Mouse (Mus musculus): Measurements from ENCODE around the gene Lrig2.
"Not testable (repeated sequence)": the region's sequence is repeated elsewhere in the genome, so short reads cannot be mapped to it uniquely, and the experiment has no call there.

The Lrig2 gene

DNA sequence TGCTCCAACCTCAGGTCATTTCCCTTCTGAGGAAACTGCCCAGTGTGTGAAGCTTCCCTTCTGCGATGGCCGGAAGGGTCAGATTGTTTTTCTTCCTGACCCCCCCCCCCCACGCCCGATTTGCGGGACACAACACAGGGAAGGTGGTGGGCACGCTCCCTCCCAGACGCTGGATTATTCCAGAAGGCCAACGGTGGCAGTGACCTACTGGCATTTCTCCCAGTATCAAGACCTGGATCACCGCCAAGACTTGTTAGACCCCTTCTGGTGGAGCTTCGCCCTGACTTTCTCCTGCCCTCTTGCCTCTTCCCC lies 79.9 kb downstream of the Lrig2 start:
- no peak for DNase-seq (ENCODE audit: low spot score)

DNA sequence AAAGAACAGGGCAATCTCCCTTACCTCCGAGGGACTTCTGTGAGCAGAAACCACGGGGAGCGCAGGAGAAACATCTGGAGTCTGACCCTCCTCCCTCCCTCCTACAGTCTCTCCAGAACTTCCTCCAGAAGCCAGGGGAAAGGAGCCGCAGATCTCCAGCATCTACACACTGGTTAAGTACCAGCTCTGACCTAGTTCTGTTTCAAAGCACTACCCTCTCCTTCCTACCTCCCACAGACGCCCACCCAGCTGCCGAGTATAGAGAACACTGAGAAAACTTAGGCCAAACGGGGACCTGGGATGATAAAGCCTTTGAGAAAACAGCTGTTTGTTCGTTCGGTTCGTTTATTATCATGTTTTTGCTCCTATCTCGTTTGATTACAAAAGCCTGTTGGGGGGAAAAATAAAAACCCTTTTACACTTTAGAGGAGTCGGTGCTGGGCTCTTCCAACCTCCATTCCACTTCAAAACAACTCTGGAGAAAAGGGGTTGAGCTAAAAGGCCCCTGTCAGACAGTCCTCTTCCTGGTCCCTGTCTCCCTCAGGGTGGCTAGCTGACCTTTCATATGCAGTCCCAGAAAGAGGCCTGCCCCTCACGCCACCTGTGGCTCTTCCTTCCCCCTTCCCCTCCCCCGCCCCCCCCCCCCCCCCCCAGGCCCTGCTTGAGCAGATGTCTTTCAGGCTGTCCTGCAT lies 80.4 kb downstream of the Lrig2 start:
- no peak for DNase-seq (ENCODE audit: low spot score)

DNA sequence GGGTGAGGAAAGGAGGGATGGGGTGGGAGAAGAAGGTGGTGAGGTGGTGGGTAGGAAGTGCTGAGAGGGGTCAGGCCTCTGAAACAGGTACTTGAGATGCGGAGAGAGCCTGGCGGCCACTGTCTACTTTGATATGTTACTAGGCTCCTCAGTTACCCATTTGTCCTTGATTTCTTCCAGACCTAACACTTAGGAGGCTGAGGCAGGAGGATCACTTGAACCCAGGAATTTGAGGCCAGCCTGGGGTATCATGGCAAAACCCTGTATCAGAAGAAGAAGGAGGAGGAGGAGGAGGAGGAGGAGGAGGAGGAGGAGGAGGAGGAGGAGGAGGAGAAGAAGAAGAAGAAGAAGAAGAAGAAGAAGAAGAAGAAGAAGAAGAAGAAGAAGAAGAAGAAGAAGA lies 84.4 kb downstream of the Lrig2 start:
- DNase-seq (ENCODE audit: low spot score): not testable (repeated sequence)

DNA sequence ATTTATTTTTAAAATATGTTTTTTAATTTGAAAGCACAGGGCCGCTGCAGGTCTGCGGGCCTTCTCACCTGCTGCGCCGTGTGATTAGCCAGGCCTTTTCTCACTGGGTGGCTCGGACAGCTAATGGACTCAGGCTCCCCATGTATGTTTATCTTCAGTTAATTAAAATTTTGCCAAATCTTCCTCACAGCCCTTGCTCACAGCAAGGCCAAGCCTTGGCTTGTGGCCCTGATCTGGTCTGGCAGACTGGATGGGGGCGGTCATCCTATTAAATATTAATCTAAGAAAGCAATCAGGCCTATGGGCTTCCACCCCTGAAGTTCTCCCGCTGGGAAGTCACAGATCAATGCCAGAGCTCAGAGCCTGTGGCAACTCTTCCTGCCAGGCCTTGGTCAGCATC lies 87.4 kb downstream of the Lrig2 start:
- no peak for DNase-seq (ENCODE audit: low spot score)

DNA sequence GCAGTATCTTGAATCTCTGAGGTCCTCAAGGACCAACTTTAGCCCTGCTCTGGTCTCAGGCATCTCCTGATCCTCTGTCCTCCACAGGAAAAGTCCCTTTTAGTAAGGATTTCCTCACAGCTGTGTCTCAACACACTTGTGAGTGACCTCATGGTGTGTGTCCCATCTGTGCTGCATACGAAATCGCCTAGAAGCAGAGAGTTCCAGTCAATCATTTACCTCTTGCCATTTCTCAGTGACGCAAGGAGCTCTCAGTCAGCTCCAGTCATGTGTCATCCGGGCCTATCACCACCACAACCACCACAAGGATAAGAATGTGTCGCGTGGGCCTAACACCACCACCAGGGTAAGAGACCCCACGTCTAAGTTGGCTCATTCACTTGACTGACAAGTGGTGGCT lies 90.8 kb downstream of the Lrig2 start:
- DNase-seq (ENCODE audit: low spot score): no peak

DNA sequence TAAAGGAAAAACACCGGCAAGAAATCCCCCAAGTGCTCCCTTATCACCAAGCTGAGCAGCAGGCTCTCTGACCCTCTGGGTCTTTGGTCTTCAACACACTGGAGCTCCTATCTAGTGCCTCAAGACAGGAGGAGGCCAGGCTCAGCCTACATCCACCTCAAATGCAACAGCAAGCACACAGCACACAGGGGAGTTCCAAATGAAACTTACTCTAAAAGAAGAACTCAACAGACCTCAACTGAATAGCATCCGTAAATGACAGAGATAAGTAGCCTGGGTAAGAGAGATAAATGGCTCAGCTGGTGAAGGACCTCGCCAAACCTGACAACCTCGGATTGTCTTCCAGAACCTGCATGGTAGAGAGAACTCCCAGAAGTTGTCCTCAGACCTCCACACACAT lies 91.7 kb downstream of the Lrig2 start:
- no peak for DNase-seq (ENCODE audit: low spot score)

DNA sequence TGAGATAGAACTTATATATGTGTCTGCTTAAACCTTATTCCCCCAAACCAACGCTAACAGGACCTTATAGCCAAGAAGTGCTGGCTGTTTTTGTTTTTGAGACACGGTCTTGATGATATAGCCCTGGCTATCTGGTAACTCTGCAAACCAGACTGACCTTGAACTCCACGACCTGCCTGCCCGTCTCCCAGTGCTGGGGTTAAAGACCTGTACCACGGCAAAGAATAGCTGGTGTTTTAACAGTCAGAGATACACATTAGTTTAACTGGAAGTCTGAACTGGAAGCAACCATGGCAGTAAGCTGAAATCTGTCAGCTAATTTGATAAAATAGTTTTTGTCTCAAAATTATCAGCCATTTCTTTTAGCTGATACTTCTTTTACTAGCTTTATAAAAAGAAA lies 94.9 kb downstream of the Lrig2 start:
- DNase-seq (ENCODE audit: low spot score): no peak

DNA sequence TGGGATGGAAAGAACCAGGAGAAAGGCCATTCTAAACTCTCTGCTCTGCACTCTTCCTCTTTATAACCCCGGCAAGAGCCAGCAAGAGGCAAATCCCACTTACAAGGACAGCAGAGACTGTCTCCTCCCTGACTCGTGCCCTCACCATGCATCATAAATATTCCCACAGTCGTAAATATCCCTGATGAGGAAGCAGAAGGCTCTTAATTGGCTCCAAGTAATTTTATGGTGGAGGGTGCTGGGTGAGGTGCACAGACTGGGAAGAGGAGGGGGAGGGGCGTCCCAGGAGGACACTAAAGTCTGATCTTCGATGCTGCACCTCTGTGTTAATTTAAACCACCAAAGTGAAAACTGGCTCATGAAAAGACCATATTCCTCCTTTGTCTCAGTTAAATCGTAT lies 99.2 kb downstream of the Lrig2 start:
- DNase-seq (ENCODE audit: low spot score): no peak

DNA sequence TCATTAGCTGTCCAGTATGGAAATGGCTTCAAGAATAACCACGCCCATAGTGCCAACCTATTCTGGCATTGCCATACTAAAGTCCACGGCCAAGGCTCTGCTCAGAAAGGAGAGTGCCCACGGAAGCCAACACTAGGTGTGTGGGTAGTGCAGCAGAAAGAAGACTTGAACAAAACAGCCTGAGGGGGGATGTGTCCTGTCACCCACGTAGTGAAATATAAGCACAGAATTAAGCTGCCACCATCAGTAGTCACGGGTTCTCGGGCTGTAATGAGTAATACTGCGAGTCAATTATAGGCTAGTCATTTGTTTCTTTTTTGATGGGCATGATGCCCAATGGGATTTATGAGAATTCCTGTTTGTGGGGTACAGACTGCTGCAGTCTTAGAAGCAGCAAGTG lies 104.2 kb downstream of the Lrig2 start:
- DNase-seq (ENCODE audit: low spot score): no peak

DNA sequence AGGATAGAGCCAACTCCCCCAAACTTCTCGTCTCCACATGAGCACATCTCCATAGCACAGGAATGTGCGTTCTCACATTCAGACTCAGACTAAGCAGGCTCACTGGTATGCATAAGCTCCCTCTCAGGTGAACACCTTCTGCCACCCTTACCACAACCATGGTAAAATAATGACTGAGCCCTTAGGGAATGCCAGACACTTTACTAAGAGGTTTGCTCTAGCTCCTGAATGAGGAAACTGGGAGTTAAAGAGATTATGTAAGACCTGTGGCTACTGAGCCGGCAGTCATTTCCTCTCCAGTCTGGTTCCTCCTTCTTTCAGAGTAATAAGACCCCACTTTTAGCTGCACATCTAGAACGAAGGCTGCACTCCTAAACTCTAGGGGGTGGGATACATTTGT lies 108.1 kb downstream of the Lrig2 start:
- DNase-seq (ENCODE audit: low spot score): no peak

DNA sequence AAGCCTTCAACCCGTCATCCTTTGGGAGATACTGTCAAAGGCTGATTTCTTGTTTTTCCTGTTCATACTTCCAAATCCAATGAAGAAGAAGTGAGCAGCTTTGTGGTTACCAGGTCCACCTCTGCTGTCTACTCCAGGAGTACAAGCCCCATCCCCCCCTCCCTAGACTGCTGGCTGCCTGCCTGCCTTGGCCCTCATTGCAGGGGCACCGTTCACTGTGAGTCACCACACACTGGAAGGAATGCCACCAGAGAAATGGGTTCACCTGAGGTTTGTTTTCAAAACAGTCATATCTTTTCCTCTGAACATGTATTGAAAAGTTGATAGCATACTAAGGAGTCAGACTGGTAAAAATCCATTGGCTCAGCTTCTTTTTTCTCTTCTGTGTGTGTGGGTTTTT lies 110.5 kb downstream of the Lrig2 start:
- DNase-seq (ENCODE audit: low spot score): no peak

DNA sequence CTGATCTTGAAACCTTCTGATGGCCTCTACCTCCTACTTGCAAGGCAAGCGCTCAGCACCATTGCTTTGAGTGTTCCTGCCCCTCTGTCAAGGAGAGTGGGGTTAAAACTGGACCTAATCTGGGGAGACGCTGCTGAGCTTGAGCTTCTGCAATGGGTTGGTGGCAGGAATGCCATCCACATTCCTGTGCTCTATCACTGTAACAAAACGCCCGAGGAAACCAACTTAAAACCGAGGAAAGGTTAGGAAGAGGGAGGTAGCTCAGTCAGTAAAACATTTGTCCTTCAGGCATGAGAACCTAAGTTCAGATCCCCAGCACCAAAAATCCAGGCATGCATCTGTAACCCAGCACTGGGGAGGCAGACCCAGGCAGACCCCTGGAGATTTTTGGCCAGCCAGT lies 111.6 kb downstream of the Lrig2 start:
- DNase-seq (ENCODE audit: low spot score): no peak

DNA sequence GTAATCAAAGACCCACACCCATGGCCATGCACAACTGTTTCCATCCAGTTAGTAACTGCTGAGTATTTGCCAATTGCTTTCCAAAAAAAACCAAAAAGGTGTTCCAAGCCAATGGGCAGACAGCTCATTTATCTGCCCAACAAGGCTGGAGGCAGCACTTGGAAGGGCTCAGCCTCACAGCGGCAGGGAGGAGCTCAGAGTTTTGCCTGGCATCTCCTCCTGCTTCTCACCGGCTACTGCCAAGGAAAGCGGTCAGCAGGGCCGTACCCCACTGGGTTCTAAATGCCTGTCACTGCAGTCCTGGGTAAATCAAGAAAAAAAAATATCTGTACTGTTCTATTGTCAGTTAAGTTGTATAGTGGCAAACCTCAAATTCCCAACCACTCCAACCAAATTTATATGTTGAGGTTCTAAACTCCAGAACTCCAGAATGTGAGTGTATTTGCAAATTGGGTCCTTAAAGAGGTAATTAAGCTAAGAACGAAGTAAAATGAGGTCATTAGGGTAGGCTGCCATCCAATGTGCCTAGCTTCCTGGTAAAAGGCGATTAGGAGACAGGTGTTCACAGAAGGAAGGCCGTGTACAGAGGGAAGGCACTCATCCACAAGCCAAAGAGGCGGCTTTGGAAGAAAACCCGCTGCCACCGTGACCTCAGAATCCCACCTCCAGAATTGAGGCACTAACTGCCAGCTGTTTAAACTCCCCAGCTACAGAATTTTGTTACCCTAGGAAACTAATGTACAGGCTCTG lies 112.2 kb downstream of the Lrig2 start:
- DNase-seq (ENCODE audit: low spot score): no peak

DNA sequence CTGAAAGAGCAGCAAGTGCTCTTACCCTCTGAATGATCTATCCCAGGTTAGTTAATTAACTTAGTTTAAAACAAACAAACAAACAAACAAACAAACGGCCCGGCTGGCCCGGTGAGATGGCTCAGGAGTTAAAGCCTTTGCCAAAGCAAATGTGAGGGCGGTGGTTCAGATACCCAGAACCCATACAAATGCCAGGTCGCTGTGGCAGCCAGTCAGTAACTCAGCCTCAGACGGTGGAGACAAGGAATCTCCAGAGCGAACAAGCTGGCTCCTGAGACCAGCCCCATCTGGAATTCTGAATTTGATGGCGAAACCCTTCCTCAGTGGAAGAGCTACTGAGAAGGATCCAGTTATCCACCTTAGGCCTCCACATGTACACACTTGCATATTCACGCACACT lies 114.4 kb downstream of the Lrig2 start:
- DNase-seq (ENCODE audit: low spot score): no peak

DNA sequence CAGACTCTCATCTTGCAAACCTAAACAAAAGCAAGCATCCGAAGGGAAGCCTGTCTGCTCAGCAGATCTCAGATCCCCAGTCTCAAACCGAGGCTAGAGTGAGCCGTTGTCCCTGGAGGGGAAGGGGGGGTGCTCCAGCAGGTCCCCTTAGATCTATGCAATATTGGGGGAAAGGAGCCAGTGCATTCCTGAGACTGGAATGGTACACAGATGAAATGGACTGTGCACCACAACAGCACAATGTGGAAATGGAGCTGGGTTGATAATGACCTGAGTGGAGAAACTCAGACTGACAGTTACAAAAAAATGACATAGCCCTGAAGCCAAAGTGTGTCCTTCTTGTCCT lies 115.0 kb downstream of the Lrig2 start:
- DNase-seq (ENCODE audit: low spot score): no peak

DNA sequence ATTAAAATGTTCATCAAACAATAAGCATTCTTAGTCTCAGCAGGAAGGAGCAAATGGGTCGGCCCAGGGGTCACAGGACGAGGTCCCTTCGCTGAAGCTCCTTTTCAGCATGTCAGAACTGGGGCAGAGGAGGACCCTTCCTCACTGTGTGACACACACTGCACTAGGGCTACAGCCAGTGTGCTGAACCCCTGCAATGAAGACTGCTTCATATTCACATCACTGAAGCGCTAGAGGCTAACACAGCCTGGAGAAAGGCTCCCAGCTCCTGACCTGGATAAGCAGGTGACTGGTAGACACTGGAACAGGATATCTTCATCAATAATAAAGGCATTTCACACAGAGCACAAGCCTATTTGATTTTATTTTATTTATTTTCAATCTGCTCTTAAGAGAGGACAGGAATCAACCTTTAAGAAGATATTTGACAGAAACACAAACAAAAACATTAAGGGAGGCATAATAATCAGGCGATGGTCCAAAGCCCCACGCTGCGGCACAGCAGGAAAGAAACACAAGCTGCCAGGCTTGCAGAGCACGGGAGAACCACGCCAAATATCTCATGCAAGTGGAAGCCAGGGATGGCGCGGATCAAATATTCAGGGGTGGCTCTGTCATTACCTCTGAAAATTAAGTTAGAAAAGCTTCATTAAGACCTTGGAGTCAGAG lies 115.5 kb downstream of the Lrig2 start:
- DNase-seq (ENCODE audit: low spot score): no peak

DNA sequence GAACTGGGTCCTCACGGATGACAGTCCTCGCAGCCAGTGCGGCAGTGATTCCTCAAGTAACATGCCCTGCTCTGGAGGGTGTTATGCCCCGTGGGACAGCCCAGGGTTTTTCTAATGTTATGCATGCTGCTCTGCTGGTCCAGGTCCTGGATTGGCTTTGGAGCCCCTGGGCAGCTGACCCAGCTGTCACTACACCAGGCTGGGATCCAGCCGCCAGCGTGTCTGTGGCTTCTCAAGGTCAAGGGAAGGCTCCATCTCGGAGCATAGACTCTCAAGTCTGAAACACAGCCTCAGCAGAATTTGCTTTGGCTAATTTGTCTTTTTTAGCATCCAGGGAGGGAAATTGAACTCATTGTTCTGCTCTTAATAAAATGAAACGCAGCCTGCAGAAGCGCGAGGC lies 121.6 kb downstream of the Lrig2 start:
- no peak for DNase-seq (ENCODE audit: low spot score)

DNA sequence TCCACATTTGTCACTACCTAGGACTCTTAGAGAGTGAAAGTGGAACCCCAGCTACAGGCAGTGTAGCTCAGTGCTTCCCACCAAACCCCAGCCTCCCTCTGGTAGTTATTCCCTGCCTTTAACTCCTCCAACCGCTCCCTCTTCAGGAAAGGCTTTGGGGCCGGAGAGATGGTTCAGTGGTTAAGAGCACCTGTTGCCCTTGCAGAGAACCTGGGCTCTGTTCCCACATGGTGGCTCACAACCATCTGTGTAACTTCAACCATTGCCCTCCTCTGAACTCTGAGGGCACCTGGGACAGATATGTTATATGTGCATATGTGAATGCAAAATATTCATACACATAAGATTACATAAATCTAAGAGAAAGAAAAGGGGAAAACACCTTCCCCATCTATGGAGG lies 122.3 kb downstream of the Lrig2 start:
- no peak for DNase-seq (ENCODE audit: low spot score)

DNA sequence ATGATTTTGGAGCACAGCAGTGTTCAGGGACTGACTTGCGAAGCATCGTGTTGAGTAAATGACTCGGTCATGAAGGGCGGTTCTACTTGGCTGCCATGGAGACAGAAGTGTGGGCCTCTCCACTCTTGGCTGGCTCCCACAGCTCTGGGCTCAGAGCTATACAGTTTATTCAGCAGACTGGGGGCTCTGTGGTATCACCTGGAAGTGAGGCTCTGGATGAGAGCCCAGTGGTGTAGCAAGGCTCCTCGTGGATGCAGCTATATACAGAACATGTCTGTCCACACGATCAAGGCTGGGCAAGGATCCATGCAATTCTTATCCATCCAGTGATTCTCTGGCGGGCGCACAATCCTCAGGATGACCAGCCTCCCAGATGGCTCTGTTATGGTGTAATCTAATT lies 126.1 kb downstream of the Lrig2 start:
- DNase-seq (ENCODE audit: low spot score): no peak

DNA sequence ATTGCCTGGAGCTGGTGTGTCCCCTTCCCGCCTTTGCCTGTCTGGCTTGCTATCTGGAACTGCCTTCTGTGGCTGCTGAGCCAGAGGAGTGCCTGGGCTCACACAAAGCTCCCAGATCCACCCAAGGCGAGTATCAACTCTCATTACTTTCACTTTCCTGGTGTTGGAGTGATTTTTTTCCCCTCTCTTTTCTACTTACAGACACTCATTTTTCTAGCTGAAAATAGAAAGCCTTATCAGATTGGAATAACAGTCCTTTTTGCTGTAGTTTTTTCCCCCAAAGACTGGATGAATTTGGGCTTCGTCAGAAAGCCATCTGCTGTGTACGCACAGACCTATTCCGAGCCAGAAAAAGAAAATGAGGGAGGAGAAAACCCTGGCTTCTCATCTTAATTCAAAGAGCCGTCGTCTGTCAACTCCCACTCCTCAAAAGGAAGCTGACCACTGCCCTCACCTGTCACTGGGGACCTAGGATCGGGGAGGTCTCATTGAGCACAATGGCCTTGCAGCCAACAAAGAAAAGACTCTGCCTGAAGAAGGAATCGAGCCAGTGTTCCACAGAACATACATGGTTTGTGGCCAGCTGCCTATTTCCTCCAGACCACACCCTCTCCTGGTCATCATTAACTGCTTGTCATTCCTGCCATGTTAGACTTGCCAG lies 127.9 kb downstream of the Lrig2 start:
- no peak for DNase-seq (ENCODE audit: low spot score)

DNA sequence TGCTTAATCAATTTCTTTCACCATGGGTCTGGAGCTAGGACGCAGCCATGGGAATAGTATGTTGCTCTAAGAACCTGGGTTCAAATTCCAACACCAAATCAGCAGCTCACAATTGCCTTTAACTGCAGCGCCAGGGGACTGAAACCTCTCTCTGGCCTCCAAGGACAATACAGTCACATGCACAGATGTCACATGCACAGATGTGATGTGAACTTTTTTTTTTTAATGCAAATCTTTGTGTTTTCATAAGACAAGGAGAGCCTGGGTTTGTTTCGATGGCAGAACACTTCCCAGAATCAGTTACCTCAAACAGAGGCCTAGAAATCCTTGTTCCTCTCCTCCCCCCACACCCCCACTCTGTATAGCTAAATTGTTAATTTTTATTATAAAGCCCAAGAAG lies 133.5 kb downstream of the Lrig2 start:
- no peak for DNase-seq (ENCODE audit: low spot score)

DNA sequence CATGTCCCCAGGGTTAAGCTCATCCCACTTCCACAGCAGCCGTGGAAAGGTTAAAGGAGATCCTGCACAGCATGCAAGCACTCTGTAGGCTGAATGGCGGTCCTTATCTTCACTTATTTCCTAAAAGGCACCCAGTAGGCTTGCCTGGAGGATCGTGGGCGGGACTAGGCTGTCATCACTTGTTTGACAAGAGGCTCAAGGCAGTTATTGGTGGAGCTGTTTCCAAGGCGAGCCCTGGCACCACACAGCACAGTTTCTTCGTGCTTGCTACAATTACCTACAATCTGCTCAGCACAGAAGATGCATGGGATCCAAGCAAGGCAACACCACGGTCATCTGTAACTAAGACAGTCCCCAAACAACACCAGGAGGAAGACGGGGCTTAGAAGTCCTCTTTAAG lies 137.8 kb downstream of the Lrig2 start:
- DNase-seq (ENCODE audit: low spot score): no peak

DNA sequence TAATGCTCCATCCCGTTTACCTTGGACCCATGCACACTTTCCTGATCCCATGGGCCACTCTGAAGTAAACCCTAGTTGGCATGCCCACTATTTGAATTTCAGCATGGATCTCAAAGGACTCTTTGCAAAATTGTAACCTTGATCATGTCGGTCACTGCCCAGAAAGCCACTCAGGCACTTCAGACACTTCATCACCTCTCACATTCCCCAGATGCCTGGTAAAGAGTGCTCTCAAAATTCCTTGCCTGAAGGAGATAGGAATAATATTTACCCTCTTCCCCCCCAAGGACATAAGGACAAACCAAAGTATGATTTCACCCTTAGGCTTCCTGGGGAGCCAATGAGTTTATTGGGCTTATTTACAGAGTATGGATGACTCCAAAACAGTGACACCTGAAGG lies 139.3 kb downstream of the Lrig2 start:
- DNase-seq (ENCODE audit: low spot score): no peak
